Mouse (Mus musculus): ENCODE results near the gene Cdc25b. TPM values are rescaled to one million over a fixed set of nuclear protein-coding genes. Genes with fewer than 3 reads are reported as not detected.
A peak's percentile ranks its signal among the peaks of the same experiment; 100 is the strongest.

The Cdc25b gene
- polyA plus RNA-seq, 1 experiment from 2014 or later = 53.8 TPM

- Histone ChIP-seq H3K9me3 (no peaks in the 10 kb centered on the region), H3K4me2 (no peak overlapping the region), H3K27ac (peak overlapping the region; percentile 91), H3K4me1 (peaks cover 18% of the 10 kb centered on the region), H3K36me3 (peaks cover 19% of the 10 kb centered on the region), H3K27me3 (no peaks in the 10 kb centered on the region), H3K9ac (no peak overlapping the region), H3K4me3 (no peak overlapping the region)
- WGBS = 79% methylated on average over 6 of the region's 6 CpGs
- ATAC-seq (ENCODE audit: insufficient number of reproducible peaks, insufficient read depth, low FRiP score, low TSS enrichment, low read depth) = no peak
Measured at GRCm38 (mm10) chr2:131203816-131204409, 17.2 kb downstream of the Cdc25b start.

GRCm38 (mm10) chr2:131204410-131204981 lies 17.7 kb downstream of the Cdc25b start:
- Histone ChIP-seq H3K36me3 (peaks cover 14% of the 10 kb centered on the region), H3K4me2 (peak overlapping the region; percentile 40), H3K9me3 (no peaks in the 10 kb centered on the region), H3K4me1 (peaks cover 21% of the 10 kb centered on the region), H3K9ac (no peak overlapping the region), H3K27ac (peak overlapping the region; percentile 91), H3K4me3 (no peak overlapping the region), H3K27me3 (no peaks in the 10 kb centered on the region)
- ATAC-seq (ENCODE audit: insufficient number of reproducible peaks, insufficient read depth, low FRiP score, low TSS enrichment, low read depth) = peak; percentile 82
- 26% methylated on average over 7 of the region's 7 CpGs for WGBS

- no peak overlapping the region for H3K4me2 ChIP-seq
- H3K9me3 ChIP-seq = no peaks in the 10 kb centered on the region
- ATAC-seq (ENCODE audit: insufficient number of reproducible peaks, insufficient read depth, low FRiP score, low TSS enrichment, low read depth) = no peak
- H3K9ac ChIP-seq = no peak overlapping the region
- H3K4me3 ChIP-seq = no peak overlapping the region
- H3K4me1 ChIP-seq = peaks cover 25% of the 10 kb centered on the region
- H3K27ac ChIP-seq = peak overlapping the region; percentile 91; the same call in 1 of the 2 replicates
- WGBS = 78% methylated on average over 8 of the region's 8 CpGs
- 0 out of 2 replicates have a peak, but pooled peaks cover 5% of the 10 kb centered on the region for H3K36me3 ChIP-seq
- H3K27me3 ChIP-seq = no peaks in the 10 kb centered on the region
Measured at GRCm38 (mm10) chr2:131205521-131206182, 18.9 kb downstream of the Cdc25b start.

- H3K9me3 ChIP-seq = no peaks in the 10 kb centered on the region
- ATAC-seq (ENCODE audit: insufficient number of reproducible peaks, insufficient read depth, low FRiP score, low TSS enrichment, low read depth) = no peak
- no peak within 1 kb of the TSS for H3K4me3 ChIP-seq
- 80% methylated on average over 4 of the region's 4 CpGs for WGBS
- no peaks in the 10 kb centered on the region for H3K27me3 ChIP-seq
- H3K9ac ChIP-seq = no peak within 1 kb of the TSS
- no peaks in the 10 kb centered on the region for H3K36me3 ChIP-seq
- peaks cover 30% of the 10 kb centered on the region for H3K4me1 ChIP-seq
- no peak within 1 kb of the TSS for H3K27ac ChIP-seq
- H3K4me2 ChIP-seq = no peak within 1 kb of the TSS
Measured at GRCm38 (mm10) chr2:131206778-131207177, 20.0 kb downstream of the Cdc25b start, which contains the start of gene Ap5s1. Ap5s1 (plus strand) TSS chr2:131207078.

DNA sequence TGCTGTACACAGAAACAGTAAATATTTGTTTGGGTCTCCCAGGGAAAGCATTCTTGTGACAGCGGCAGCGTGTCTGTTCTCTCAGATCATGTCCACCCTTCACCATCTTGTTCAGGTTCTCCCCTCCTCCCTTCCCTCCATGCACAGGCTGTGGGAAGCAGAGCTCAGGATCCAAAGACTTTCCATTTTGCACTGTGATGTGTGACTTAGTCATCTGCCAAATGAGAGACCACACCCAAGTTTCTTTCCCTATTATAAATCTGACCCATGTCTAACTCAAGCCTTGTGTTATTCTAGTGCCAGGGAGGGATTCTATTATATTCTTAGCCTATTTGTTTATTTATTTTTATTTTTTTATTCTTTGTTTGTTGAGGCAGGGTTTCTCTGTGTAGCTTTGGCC lies 21.6 kb downstream of the Cdc25b start:
- Histone ChIP-seq H3K4me1 (peaks cover 30% of the 10 kb centered on the region), H3K4me3 (no peak overlapping the region), H3K27me3 (no peaks in the 10 kb centered on the region), H3K4me2 (no peak overlapping the region), H3K36me3 (peaks cover 11% of the 10 kb centered on the region), H3K27ac (no peak overlapping the region), H3K9ac (no peak overlapping the region), H3K9me3 (no peaks in the 10 kb centered on the region)
- no peak for ATAC-seq (ENCODE audit: insufficient number of reproducible peaks, insufficient read depth, low FRiP score, low TSS enrichment, low read depth)
- 95% methylated on average over 2 of the region's 2 CpGs for WGBS

- Histone ChIP-seq H3K36me3 (peaks cover 15% of the 10 kb centered on the region), H3K4me3 (peak overlapping the region; percentile 57), H3K4me1 (peaks cover 25% of the 10 kb centered on the region), H3K4me2 (peak overlapping the region; percentile 59), H3K9me3 (no peaks in the 10 kb centered on the region), H3K27me3 (no peaks in the 10 kb centered on the region), H3K9ac (peak overlapping the region; percentile 77), H3K27ac (peak overlapping the region; percentile 85; the same call in 1 of the 2 replicates)
- 69% methylated on average over 4 of the region's 4 CpGs for whole genome bisulfite sequencing
- no peak for ATAC-seq (ENCODE audit: insufficient number of reproducible peaks, insufficient read depth, low FRiP score, low TSS enrichment, low read depth)
Measured at GRCm38 (mm10) chr2:131209125-131209795, 22.5 kb downstream of the Cdc25b start.

DNA sequence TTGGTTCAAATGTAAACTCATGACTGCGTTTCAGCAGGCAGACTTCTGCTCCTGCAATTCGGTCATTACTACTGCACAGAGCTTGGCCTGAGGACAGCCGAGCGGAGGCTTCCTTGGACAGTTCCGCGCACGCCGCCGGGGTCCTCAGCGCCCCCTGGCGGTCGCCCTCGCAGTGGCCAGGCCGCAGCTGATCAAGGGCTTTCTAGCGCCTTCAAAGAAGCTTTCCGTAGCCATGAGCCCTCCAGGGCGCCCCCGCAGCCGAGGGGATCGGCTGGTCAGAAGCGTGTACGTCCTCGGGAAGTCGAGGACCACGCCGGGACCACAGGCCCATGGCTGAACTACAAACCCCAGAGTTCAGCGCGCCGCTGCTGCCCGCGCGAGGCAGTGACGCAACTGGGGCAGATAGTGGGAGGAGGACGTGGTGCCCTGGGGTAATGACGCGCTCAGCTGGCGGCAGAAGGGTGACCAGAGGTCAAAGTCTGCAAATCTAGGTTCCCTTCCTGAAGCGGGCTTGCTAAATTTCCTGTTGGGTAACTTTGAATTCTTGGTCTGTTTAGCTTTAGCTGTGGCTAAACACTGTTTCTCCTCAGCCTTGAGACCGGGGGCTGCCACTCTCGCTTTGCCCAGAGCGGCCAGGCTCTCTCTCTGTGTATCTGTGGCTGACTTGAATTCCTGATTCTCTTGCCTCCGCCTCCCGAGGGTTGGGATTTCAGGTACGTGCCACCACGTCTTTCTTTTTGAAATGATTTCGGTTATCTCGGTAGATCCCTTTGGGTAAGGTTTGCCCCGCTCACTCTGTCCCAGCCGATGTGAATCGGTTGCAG lies 23.4 kb downstream of the Cdc25b start:
- Histone ChIP-seq H3K36me3 (peaks cover 22% of the 10 kb centered on the region), H3K4me1 (peaks cover 17% of the 10 kb centered on the region), H3K4me2 (peak overlapping the region; percentile 59), H3K27me3 (no peaks in the 10 kb centered on the region), H3K27ac (peak overlapping the region; percentile 85), H3K9ac (peak overlapping the region; percentile 77), H3K4me3 (peak overlapping the region; percentile 57), H3K9me3 (no peaks in the 10 kb centered on the region)
- WGBS = 1% methylated on average over 50 of the region's 50 CpGs
- peak; percentile 93 for ATAC-seq (ENCODE audit: insufficient number of reproducible peaks, insufficient read depth, low FRiP score, low TSS enrichment, low read depth)

DNA sequence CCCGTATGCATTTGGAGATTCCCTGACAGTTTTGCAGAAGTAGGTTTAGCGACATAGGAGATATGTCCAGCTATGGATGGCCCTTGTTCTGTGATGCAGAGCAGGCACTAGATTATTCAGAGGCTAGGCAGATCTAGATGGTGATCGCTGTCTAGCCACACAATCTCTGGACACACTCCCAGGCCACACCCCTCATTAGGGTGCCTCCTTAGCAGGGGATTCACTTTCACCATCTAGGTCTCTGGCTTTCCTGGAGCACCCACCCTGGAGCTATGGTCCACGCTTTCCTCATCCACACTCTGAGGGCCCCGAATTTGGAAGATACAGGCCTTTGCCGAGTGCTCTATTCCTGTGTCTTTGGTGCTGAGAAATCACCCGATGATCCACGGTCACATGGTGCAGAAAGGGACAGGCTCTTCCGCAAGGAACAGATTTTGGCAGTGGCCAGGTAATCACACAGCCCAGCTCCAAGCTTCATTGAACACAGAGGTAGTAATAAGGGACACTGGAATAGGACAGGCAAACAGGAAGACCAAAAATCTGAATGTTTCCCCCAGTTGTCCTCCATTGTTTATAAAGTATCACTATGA lies 24.4 kb downstream of the Cdc25b start:
- no peaks in the 10 kb centered on the region for H3K27me3 ChIP-seq
- WGBS = 65% methylated on average over 9 of the region's 9 CpGs
- H3K9me3 ChIP-seq = no peaks in the 10 kb centered on the region
- peak overlapping the region; percentile 77 for H3K9ac ChIP-seq
- peaks cover 12% of the 10 kb centered on the region for H3K4me1 ChIP-seq
- no peak for ATAC-seq (ENCODE audit: insufficient number of reproducible peaks, insufficient read depth, low FRiP score, low TSS enrichment, low read depth)
- H3K27ac ChIP-seq = peak overlapping the region; percentile 85; the same call in 1 of the 2 replicates
- H3K4me3 ChIP-seq = peak overlapping the region; percentile 57
- H3K4me2 ChIP-seq = peak overlapping the region; percentile 59
- peaks cover 22% of the 10 kb centered on the region for H3K36me3 ChIP-seq

DNA sequence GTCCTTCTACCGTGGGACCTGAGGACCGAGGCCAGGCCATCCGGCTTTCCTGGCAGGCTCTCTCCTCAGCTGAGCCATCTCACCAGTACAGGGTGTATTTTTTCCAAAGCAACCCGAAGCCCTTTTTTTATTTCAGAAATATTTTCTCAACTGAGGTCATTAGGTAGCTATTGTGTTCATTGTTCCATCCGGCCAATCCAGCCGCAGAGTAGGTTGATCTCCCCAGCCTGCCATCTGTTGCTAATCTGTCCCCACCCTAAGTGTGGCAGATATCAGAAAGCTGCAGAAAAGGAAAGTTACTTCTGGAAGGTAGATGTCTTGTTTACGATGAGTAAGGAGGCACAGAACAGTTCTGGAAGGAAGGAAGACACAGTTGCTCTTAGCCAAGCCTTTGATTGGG lies 27.0 kb downstream of the Cdc25b start:
- Histone ChIP-seq H3K9ac (peak overlapping the region; percentile 27; the same call in 1 of the 2 replicates), H3K4me3 (no peak overlapping the region), H3K4me2 (no peak overlapping the region), H3K4me1 (peaks cover 12% of the 10 kb centered on the region), H3K9me3 (no peaks in the 10 kb centered on the region), H3K36me3 (peaks cover 22% of the 10 kb centered on the region), H3K27ac (no peak overlapping the region), H3K27me3 (no peaks in the 10 kb centered on the region)
- ATAC-seq (ENCODE audit: insufficient number of reproducible peaks, insufficient read depth, low FRiP score, low TSS enrichment, low read depth) = no peak
- WGBS = 77% methylated on average over 7 of the region's 7 CpGs

DNA sequence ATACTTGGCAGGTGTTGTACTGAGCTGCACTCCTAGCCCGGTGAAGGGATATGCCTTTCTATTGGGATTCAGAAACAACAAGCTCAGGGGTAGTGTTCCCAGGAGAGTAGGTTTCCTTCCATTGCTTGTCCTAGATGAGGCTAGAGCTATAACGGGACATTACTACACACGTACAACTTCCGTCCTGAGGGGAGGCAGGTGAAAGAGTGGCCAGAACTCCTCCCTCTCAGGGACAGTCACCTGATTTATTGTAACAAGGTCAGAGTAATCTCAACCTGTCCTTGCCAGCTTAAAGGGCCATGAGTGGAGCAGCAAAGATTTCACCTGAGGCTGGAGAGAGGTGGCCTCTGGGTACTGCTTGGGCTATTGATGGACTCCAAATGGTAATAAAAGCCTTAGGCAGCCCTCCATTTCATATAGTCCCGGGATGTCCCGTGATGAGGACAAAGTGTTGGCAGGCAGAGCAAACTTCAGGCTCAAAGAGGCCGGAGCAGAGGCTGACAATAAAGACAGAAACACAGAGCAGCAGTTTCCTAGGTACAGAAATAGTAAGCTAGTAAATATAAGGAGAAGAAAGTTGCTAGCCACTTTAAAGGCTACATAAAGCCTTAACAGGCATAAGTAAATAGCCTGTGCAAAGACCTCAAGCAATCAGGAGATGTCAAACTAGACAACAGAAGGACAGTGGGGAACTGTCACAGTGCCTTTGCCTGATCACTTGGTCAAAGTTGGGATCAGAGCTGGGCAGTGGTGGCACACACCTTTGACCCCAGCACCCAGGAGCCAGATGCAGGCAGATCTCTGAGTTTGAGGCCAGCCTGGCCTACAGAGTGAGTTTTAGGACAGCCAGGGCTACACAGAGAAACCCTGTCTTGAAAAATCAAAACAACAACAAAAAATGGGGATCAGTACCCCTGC lies 29.5 kb downstream of the Cdc25b start:
- WGBS = 86% methylated on average over 7 of the region's 7 CpGs

More for the DNA sequence above, 29.5 kb downstream of the Cdc25b start:
- no peak overlapping the region for H3K9ac ChIP-seq
- no peak overlapping the region for H3K4me2 ChIP-seq
- H3K4me1 ChIP-seq = peaks cover 2% of the 10 kb centered on the region
- no peak overlapping the region for H3K27ac ChIP-seq
- peaks cover 22% of the 10 kb centered on the region for H3K36me3 ChIP-seq
- no peak for ATAC-seq (ENCODE audit: insufficient number of reproducible peaks, insufficient read depth, low FRiP score, low TSS enrichment, low read depth)
- no peaks in the 10 kb centered on the region for H3K9me3 ChIP-seq
- H3K27me3 ChIP-seq = no peaks in the 10 kb centered on the region
- H3K4me3 ChIP-seq = no peak overlapping the region

Measured in embryonic facial prominence, embryonic 13.5 days (tissue).